9 mouse cellular contexts compared by ENCODE assay signal in genomic region chr7:25367632-25368293, GRCm38 (mm10). TPM values are rescaled to one million over a fixed set of nuclear protein-coding genes. Genes with fewer than 3 reads are reported as not detected.
DNase-seq lines count a peak whose midpoint lies in the region; ATAC-seq and TF ChIP-seq lines count a peak whose summit lies in the region.
"Had no signal": no experiment of that assay in that cellular context is flagged by ENCODE, and none has a peak within 500 bp of the region (broad histone marks: within the 10 kb centered on the region; RNA-seq: fewer than 3 reads in every experiment).

No protein-coding gene starts in this region.

- no peaks in the 10 kb centered on the region for H3K9me3 ChIP-seq in hindbrain, embryonic 11.5 days (ENCODE audit: control insufficient read depth, low read length)
- no peaks in the 10 kb centered on the region for H3K9me3 ChIP-seq in lung, embryonic 14.5 days (ENCODE audit: low read depth, low read length)

- H3K27ac ChIP-seq in left cerebral cortex, adult 2 months: no peak overlapping the region
- H3K27ac ChIP-seq in hindbrain, embryonic 11.5 days (ENCODE audit: low read depth, low read length): no peak overlapping the region
- no peak overlapping the region for H3K27ac ChIP-seq in lung, embryonic 14.5 days (ENCODE audit: low read depth)

- peaks cover 17% of the 10 kb centered on the region; the same call in 1 of the 2 replicates for H3K4me1 ChIP-seq in hindbrain, embryonic 11.5 days (replicated peaks; ENCODE audit: control insufficient read depth, insufficient read depth, low read length)
- no peaks in the 10 kb centered on the region for H3K4me1 ChIP-seq in lung, embryonic 14.5 days (ENCODE audit: insufficient read depth)

- intact Hi-C loops in left cerebral cortex, adult 2 months (cut with DNase I): no loop called here

- H3K36me3 ChIP-seq in hindbrain, embryonic 11.5 days (ENCODE audit: control insufficient read depth, insufficient read depth, low read length): 0 out of 2 replicates have a peak, but pooled peaks cover 4% of the 10 kb centered on the region
- H3K36me3 ChIP-seq in lung, embryonic 14.5 days (ENCODE audit: insufficient read depth): peaks cover 14% of the 10 kb centered on the region; the same call in 1 of the 2 replicates

- H3K4me3 ChIP-seq in left cerebral cortex, adult 2 months: no peak overlapping the region
- no peak overlapping the region for H3K4me3 ChIP-seq in hindbrain, embryonic 11.5 days (ENCODE audit: low read depth, low read length)
- no peak overlapping the region for H3K4me3 ChIP-seq in lung, embryonic 14.5 days (ENCODE audit: low read depth, low read length)

- H3K27me3 ChIP-seq in hindbrain, embryonic 11.5 days (ENCODE audit: control insufficient read depth, insufficient read depth, low read length): peaks cover 23% of the 10 kb centered on the region
- peaks cover 38% of the 10 kb centered on the region for H3K27me3 ChIP-seq in lung, embryonic 14.5 days (ENCODE audit: insufficient read depth, low read length)

- no peak for DNase-seq in left cerebral cortex, adult 2 months (ENCODE audit: extremely low spot score in 1 of 2, low spot score in 2 of 2)
- no peak for DNase-seq in left cerebral cortex, adult 9 months (ENCODE audit: low spot score in 2 of 2)
- DNase-seq in cerebellum, postnatal 14 days: peak; percentile 70 to 78
- DNase-seq in hindbrain, embryonic 11.5 days (ENCODE audit: low spot score): peak; percentile 43
- peak; percentile 46 for DNase-seq in lung, embryonic 14.5 days
- DNase-seq in thymus, postnatal 36 days: peak; percentile 25 to 29
- no peak for DNase-seq in layer of hippocampus, postnatal 36 days
- DNase-seq in spleen, adult 18-20 months: no peak

- H3K9ac ChIP-seq in hindbrain, embryonic 11.5 days (ENCODE audit: low read depth, low read length): no peak overlapping the region
- no peak overlapping the region for H3K9ac ChIP-seq in lung, embryonic 14.5 days

- peak; percentile 40 for TF ChIP-seq CTCF in left cerebral cortex, adult 2 months (IDR thresholded peaks at IDR 0.05)
- TF ChIP-seq CTCF in lung, embryonic 14.5 days (IDR thresholded peaks at IDR 0.05; ENCODE audit: low read depth): peak; percentile 60

- WGBS in hindbrain, embryonic 11.5 days: under 1% methylated on average over 33 of the region's 33 CpGs
- WGBS in lung, embryonic 14.5 days: 2% methylated on average over 33 of the region's 33 CpGs

- ATAC-seq in hindbrain, embryonic 11.5 days (ENCODE audit: low FRiP score): no peak
- ATAC-seq in lung, embryonic 14.5 days (ENCODE audit: insufficient read depth): no peak; the same call in 1 of the 2 replicates

- H3K4me2 ChIP-seq in hindbrain, embryonic 11.5 days (replicated peaks; ENCODE audit: low read depth, low read length): 0 out of 2 replicates have a peak overlapping the region, but pooled peaks have one; percentile 17
- H3K4me2 ChIP-seq in lung, embryonic 14.5 days: peak overlapping the region; percentile 31; the same call in 1 of the 2 replicates

RNA-seq across cellular contexts. Expression of gene Cnfn, which starts 1.8 kb away (rescaled TPM):
- not detected for total RNA-seq in left cerebral cortex, adult 2 months (2021)
- not detected in 2 replicates for polyA plus RNA-seq in hindbrain, embryonic 11.5 days (2014; fragmentation: Nextera tagmentation; extraction: Ambion mirVana)
- polyA plus RNA-seq in lung, embryonic 14.5 days (2014; fragmentation: Nextera tagmentation; extraction: Ambion mirVana): not detected in 2 replicates
- not detected for total RNA-seq in layer of hippocampus, postnatal 36 days (2021)
- total RNA-seq: adrenal gland, adult 18-20 months had no signal

RNA-seq across cellular contexts. Expression of gene Lipe, which starts 30.7 kb away (rescaled TPM):
- 1 to 10 TPM; 7.5 to 7.8 TPM for total RNA-seq in left cerebral cortex, adult 2 months (2021)
- polyA plus RNA-seq in hindbrain, embryonic 11.5 days (2014; fragmentation: Nextera tagmentation; extraction: Ambion mirVana): 2.6 and 3.3 TPM in 2 replicates
- polyA plus RNA-seq in lung, embryonic 14.5 days (2014; fragmentation: Nextera tagmentation; extraction: Ambion mirVana): 3.8 and 4.0 TPM in 2 replicates
- 10 to 100 TPM in 1 of 2 experiments, 1 to 10 TPM in 1; 7.3 to 10.4 TPM for total RNA-seq in layer of hippocampus, postnatal 36 days (2021)

RNA-seq across cellular contexts. Expression of gene Cxcl17, which starts 44.9 kb away (rescaled TPM):
- not detected for total RNA-seq in left cerebral cortex, adult 2 months (2021)
- polyA plus RNA-seq in hindbrain, embryonic 11.5 days (2014; fragmentation: Nextera tagmentation; extraction: Ambion mirVana): 0.28 TPM in 1 of 2 replicates, not detected in the other
- polyA plus RNA-seq in lung, embryonic 14.5 days (2014; fragmentation: Nextera tagmentation; extraction: Ambion mirVana): not detected in 2 replicates
- not detected for total RNA-seq in layer of hippocampus, postnatal 36 days (2021)
- total RNA-seq: adrenal gland, adult 18-20 months had no signal

RNA-seq across cellular contexts. Expression of gene Megf8, which starts 50.8 kb away (rescaled TPM):
- 100 to 1,000 TPM; 110 to 115 TPM for total RNA-seq in left cerebral cortex, adult 2 months (2021)
- polyA plus RNA-seq in hindbrain, embryonic 11.5 days (2014; fragmentation: Nextera tagmentation; extraction: Ambion mirVana): 10.9 and 11.3 TPM in 2 replicates
- polyA plus RNA-seq in lung, embryonic 14.5 days (2014; fragmentation: Nextera tagmentation; extraction: Ambion mirVana): 12.2 and 14.9 TPM in 2 replicates
- total RNA-seq in layer of hippocampus, postnatal 36 days (2021): 10 to 100 TPM; 95.3 to 95.9 TPM

Comparison
In these comparisons a context has a peak if more than half of its experiments do, and no peak if none do; other contexts are left out.
1. DNase-seq: peak in cerebellum, postnatal 14 days (2 of 2), hindbrain, embryonic 11.5 days (single experiment), lung, embryonic 14.5 days (single experiment) and thymus, postnatal 36 days (2 of 2); none in left cerebral cortex, adult 2 months (0 of 2), left cerebral cortex, adult 9 months (0 of 2), layer of hippocampus, postnatal 36 days (0 of 2) and spleen, adult 18-20 months (0 of 2).